Mouse (Mus musculus): Measurements from ENCODE around the gene Gm44511. TPM values are rescaled to one million over a fixed set of nuclear protein-coding genes. Genes with fewer than 3 reads are reported as not detected.

The Gm44511 gene
- polyA plus RNA-seq, 1 experiment, result not detected

DNA sequence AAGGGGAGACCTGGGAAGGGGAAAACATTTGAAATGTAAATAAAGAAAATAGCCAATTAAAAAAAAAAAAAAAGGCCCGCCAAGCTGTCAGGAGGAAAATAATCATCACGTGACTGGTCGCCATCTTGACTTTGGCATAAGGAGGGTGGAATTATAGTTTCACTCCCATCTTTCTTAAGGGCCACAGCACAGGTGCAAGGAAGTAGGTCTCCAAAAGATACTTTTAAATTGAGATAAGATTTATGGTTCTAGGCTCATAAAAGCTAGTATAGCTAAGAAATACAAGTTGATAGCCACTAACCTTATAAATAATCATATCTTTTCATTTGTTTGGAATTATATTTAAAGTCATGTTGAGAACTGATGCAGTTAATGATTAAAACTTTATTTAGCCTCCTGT lies 28.8 kb upstream of the Gm44511 start:
- no peaks in the 10 kb centered on the region for H3K27me3 ChIP-seq (ENCODE audit: control insufficient read depth, insufficient read depth, insufficient read length)
- H3ac ChIP-seq (ENCODE audit: control insufficient read depth, insufficient read length), result no peak overlapping the region
- no peaks in the 10 kb centered on the region for H3K36me3 ChIP-seq (ENCODE audit: control insufficient read depth, insufficient read depth)
- no peak overlapping the region for H3K4me2 ChIP-seq (ENCODE audit: low read depth)
- TF ChIP-seq REST (IDR thresholded peaks at IDR 0.05; ENCODE audit: insufficient read depth, insufficient read length) (no peak), MYOG (IDR thresholded peaks at IDR 0.05; ENCODE audit: control insufficient read depth in 1 of 3, insufficient read depth in 1 of 3, insufficient read length in 2 of 3, low read depth in 2 of 3) (no peak), TCF12 (IDR thresholded peaks at IDR 0.05; ENCODE audit: insufficient read depth, poor library complexity, severe bottlenecking) (no peak), E2F4 (IDR thresholded peaks at IDR 0.05; ENCODE audit: insufficient read depth) (no peak), MYOD1 (IDR thresholded peaks at IDR 0.05; ENCODE audit: control insufficient read depth in 1 of 3, insufficient read length in 2 of 3, low read depth in 2 of 3) (no peak), TCF3 (IDR thresholded peaks at IDR 0.05; ENCODE audit: insufficient read length, low read depth) (no peak), POLR2AphosphoS2 (IDR thresholded peaks at IDR 0.05; ENCODE audit: insufficient read length, low read depth) (no peak), CEBPB (IDR thresholded peaks at IDR 0.05; ENCODE audit: insufficient read depth, poor library complexity, severe bottlenecking) (no peak), POLR2A (IDR thresholded peaks at IDR 0.05; ENCODE audit: insufficient read length, low read depth) (no peak), USF1 (IDR thresholded peaks at IDR 0.05; ENCODE audit: low read depth) (no peak), SRF (IDR thresholded peaks at IDR 0.05; ENCODE audit: control insufficient read depth, insufficient read length, low read depth) (no peak), MAX (IDR thresholded peaks at IDR 0.05; ENCODE audit: low read depth) (no peak)
- H3K79me2 ChIP-seq (ENCODE audit: control insufficient read depth, insufficient read depth), result no peaks in the 10 kb centered on the region
- no peak overlapping the region for H3K4me3 ChIP-seq

DNA sequence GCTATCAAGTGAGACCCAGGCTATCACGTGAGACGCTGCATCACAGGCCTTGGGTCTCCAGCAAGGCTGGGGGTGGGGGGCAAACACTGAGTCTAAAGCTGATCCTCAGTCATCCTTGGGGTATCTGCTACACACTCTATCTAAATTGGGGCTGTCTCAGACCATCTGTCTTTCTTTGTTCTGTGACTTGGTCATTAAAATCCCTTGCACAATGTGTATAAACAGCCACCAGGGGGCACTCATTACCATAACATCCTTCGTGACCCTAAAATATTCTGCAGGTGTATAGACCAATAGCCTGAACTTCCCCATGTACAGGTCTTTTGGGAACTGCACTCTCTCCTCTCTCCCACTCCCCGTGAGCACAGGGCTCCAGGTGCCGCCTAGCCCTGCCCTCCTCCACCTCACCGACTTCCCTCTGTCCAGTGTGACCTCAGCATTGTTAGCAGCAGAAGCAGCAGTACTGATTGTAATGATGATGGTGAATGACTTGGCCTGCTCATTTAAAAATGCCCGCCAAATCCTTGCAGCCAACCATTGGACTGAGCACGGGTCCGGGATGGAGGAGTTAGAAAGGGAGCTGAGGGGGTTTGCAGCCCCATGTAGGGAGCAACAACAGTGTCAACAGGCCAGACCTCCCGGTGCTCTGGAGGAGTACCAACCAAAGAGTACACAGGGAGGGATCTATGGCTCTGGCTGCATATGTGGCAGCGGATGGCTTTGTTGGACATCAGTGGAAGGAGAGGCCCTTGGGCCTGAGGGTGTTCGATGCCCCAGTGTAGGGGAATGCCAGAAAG lies 28.1 kb upstream of the Gm44511 start:
- TF ChIP-seq SRF (IDR thresholded peaks at IDR 0.05; ENCODE audit: control insufficient read depth, insufficient read length, low read depth) (no peak), CEBPB (IDR thresholded peaks at IDR 0.05; ENCODE audit: insufficient read depth, poor library complexity, severe bottlenecking) (no peak), POLR2AphosphoS2 (IDR thresholded peaks at IDR 0.05; ENCODE audit: insufficient read length, low read depth) (no peak), E2F4 (IDR thresholded peaks at IDR 0.05; ENCODE audit: insufficient read depth) (no peak), MYOD1 (IDR thresholded peaks at IDR 0.05; ENCODE audit: control insufficient read depth in 1 of 3, insufficient read length in 2 of 3, low read depth in 2 of 3) (no peak), TCF3 (IDR thresholded peaks at IDR 0.05; ENCODE audit: insufficient read length, low read depth) (no peak), MYOG (IDR thresholded peaks at IDR 0.05; ENCODE audit: control insufficient read depth in 1 of 3, insufficient read depth in 1 of 3, insufficient read length in 2 of 3, low read depth in 2 of 3) (no peak), USF1 (IDR thresholded peaks at IDR 0.05; ENCODE audit: low read depth) (no peak)
- H3K79me2 ChIP-seq (ENCODE audit: control insufficient read depth, insufficient read depth), result no peaks in the 10 kb centered on the region
- no peaks in the 10 kb centered on the region for H3K27me3 ChIP-seq (ENCODE audit: control insufficient read depth, insufficient read depth, insufficient read length)
- H3K36me3 ChIP-seq (ENCODE audit: control insufficient read depth, insufficient read depth), result no peaks in the 10 kb centered on the region
- no peak overlapping the region for H3K4me3 ChIP-seq
- H3ac ChIP-seq (ENCODE audit: control insufficient read depth, insufficient read length), result no peak overlapping the region
- no peak overlapping the region for H3K4me2 ChIP-seq (ENCODE audit: low read depth)

DNA sequence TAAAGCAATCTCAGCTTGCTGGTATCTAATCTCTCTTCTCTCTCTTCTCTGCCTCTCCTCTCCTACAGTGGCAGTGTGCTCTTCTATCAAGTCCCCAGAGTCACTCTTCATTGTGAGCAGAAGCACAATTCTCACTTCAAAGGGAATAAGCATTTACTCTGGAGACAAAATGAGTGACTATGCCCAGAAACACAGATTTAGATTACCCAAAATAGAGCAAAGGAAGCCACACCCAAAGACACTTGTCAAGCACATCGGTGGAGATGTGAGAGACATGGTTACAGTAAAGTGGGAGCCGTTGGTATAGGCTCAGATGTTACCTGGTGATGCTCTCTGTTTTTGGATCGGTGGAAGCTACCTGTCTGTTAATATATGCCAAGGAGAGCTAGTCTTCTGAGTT lies 26.7 kb upstream of the Gm44511 start:
- TF ChIP-seq TCF12 (IDR thresholded peaks at IDR 0.05; ENCODE audit: insufficient read depth, poor library complexity, severe bottlenecking) (no peak), REST (IDR thresholded peaks at IDR 0.05; ENCODE audit: insufficient read depth, insufficient read length) (no peak), SRF (IDR thresholded peaks at IDR 0.05; ENCODE audit: control insufficient read depth, insufficient read length, low read depth) (no peak), MYOD1 (IDR thresholded peaks at IDR 0.05; ENCODE audit: control insufficient read depth in 1 of 3, insufficient read length in 2 of 3, low read depth in 2 of 3) (no peak), E2F4 (IDR thresholded peaks at IDR 0.05; ENCODE audit: insufficient read depth) (no peak), MYOG (IDR thresholded peaks at IDR 0.05; ENCODE audit: control insufficient read depth in 1 of 3, insufficient read depth in 1 of 3, insufficient read length in 2 of 3, low read depth in 2 of 3) (no peak), CEBPB (IDR thresholded peaks at IDR 0.05; ENCODE audit: insufficient read depth, poor library complexity, severe bottlenecking) (no peak), POLR2A (IDR thresholded peaks at IDR 0.05; ENCODE audit: insufficient read length, low read depth) (no peak), POLR2AphosphoS2 (IDR thresholded peaks at IDR 0.05; ENCODE audit: insufficient read length, low read depth) (no peak), TCF3 (IDR thresholded peaks at IDR 0.05; ENCODE audit: insufficient read length, low read depth) (no peak), MAX (IDR thresholded peaks at IDR 0.05; ENCODE audit: low read depth) (no peak), USF1 (IDR thresholded peaks at IDR 0.05; ENCODE audit: low read depth) (no peak)
- Histone ChIP-seq H3K79me2 (ENCODE audit: control insufficient read depth, insufficient read depth) (no peaks in the 10 kb centered on the region), H3K4me3 (no peak overlapping the region), H3K4me2 (ENCODE audit: low read depth) (no peak overlapping the region), H3K36me3 (ENCODE audit: control insufficient read depth, insufficient read depth) (no peaks in the 10 kb centered on the region), H3ac (ENCODE audit: control insufficient read depth, insufficient read length) (no peak overlapping the region), H3K27me3 (ENCODE audit: control insufficient read depth, insufficient read depth, insufficient read length) (no peaks in the 10 kb centered on the region)

DNA sequence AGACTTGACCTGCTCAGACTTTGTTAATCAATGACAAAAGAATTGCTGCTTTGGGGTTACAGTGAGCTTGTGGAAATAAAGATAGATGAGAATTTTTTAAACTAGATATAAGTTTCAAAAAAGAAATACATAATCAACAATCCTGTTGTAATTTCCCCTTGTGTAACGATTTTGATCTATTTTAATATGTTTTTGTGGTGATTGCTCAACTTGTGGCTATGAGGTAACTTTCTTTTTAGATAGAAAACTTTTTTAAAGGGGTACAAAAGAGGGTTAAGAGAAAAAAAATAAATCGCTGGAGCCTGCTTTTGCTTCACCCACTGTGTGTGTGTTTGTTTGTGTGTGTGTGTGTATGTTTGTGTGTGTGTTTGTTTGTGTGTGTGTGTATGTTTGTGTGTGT lies 25.0 kb upstream of the Gm44511 start:
- no peaks in the 10 kb centered on the region for H3K27me3 ChIP-seq (ENCODE audit: control insufficient read depth, insufficient read depth, insufficient read length)
- H3K79me2 ChIP-seq (ENCODE audit: control insufficient read depth, insufficient read depth), result no peaks in the 10 kb centered on the region
- H3K4me3 ChIP-seq, result no peak overlapping the region
- H3K36me3 ChIP-seq (ENCODE audit: control insufficient read depth, insufficient read depth), result no peaks in the 10 kb centered on the region
- TF ChIP-seq USF1 (IDR thresholded peaks at IDR 0.05; ENCODE audit: low read depth) (no peak), TCF3 (IDR thresholded peaks at IDR 0.05; ENCODE audit: insufficient read length, low read depth) (no peak), REST (IDR thresholded peaks at IDR 0.05; ENCODE audit: insufficient read depth, insufficient read length) (no peak), SRF (IDR thresholded peaks at IDR 0.05; ENCODE audit: control insufficient read depth, insufficient read length, low read depth) (no peak), CEBPB (IDR thresholded peaks at IDR 0.05; ENCODE audit: insufficient read depth, poor library complexity, severe bottlenecking) (no peak), MAX (IDR thresholded peaks at IDR 0.05; ENCODE audit: low read depth) (no peak), POLR2A (IDR thresholded peaks at IDR 0.05; ENCODE audit: insufficient read length, low read depth) (no peak), MYOD1 (IDR thresholded peaks at IDR 0.05; ENCODE audit: control insufficient read depth in 1 of 3, insufficient read length in 2 of 3, low read depth in 2 of 3) (no peak), POLR2AphosphoS2 (IDR thresholded peaks at IDR 0.05; ENCODE audit: insufficient read length, low read depth) (no peak), E2F4 (IDR thresholded peaks at IDR 0.05; ENCODE audit: insufficient read depth) (no peak), MYOG (IDR thresholded peaks at IDR 0.05; ENCODE audit: control insufficient read depth in 1 of 3, insufficient read depth in 1 of 3, insufficient read length in 2 of 3, low read depth in 2 of 3) (no peak)
- no peak overlapping the region for H3ac ChIP-seq (ENCODE audit: control insufficient read depth, insufficient read length)
- no peak overlapping the region for H3K4me2 ChIP-seq (ENCODE audit: low read depth)
